Mouse (Mus musculus): ENCODE data around the gene St7.

DNA sequence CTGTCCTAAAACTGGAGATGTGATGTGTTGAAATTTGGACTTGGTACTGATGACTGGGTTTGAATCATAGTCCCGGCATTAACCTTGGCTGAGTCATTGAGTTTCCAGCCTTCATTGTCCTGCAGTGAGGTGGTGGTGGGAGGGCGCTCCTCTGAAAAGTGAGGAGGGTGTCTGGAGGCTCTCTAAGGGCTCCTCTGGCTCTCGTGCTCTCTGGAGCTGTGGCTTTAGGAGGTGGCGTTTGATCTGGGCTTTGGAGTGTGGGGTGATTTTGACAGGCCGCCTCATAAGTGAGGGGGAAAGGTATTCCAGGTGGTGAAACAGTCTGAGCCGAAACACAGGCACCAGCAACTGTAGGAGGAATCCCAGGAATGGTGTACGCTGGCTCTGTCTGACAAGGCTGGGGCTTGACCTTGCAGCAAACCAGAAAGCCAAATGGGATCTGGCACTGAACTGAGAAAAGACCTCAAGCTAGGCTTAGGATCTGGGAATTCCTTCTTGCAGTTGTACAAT, 184.0 kb downstream of the St7 start:
- no peak for TF ChIP-seq CTCF (IDR thresholded peaks at IDR 0.05)
- no peak for TF ChIP-seq EP300 (IDR thresholded peaks at IDR 0.05)

Measured in lung, postnatal 0 days (tissue).